Mouse (Mus musculus) cerebellum, adult (tissue): ENCODE measurements around the gene Yod1.

Experiments used
- ATAC-seq: cut with Nextera tagmentation; 2 replicates; pipeline ENCODE4 v1.9.2; 2017; ENCODE audit warnings: mild to moderate bottlenecking, moderate library complexity, mixed read lengths; ENCODE audit not compliant: insufficient number of reproducible peaks, low FRiP score, low TSS enrichment

The Yod1 gene

GRCm38 (mm10) chr1:130764027-130764461, 46.9 kb downstream of the Yod1 start:
- ATAC-seq: no peak

GRCm38 (mm10) chr1:130767066-130767465, 49.9 kb downstream of the Yod1 start:
- ATAC-seq: no peak

GRCm38 (mm10) chr1:130769925-130770324, 52.8 kb downstream of the Yod1 start:
- no peak for ATAC-seq

- ATAC-seq: no peak
Observed at GRCm38 (mm10) chr1:130770487-130770886, 53.4 kb downstream of the Yod1 start.

- ATAC-seq: no peak
Observed at GRCm38 (mm10) chr1:130770981-130771494, 53.9 kb downstream of the Yod1 start.
